Mouse (Mus musculus) embryo, embryonic 11.5 days (tissue): ENCODE measurements around the gene Wnt9b.

Experiments
- DNase-seq: peaks from one replicate; pipeline ENCODE4 v3.0.0-alpha.2; 2012; ENCODE audit warnings: low read depth, low spot score

Wnt9b gene

GRCm38 (mm10) chr11:103683667-103684334, 65.8 kb downstream of the Wnt9b start:
- DNase-seq: no peak
